Mouse (Mus musculus): ENCODE measurements around the gene Zcchc10.
"Not testable (repeated sequence)": the region's sequence is repeated elsewhere in the genome, so short reads cannot be mapped to it uniquely, and the experiment has no call there.

Zcchc10 gene

GRCm38 (mm10) chr11:53318041-53318440 lies 6.4 kb upstream of the Zcchc10 start:
- no peak for DNase-seq

DNA sequence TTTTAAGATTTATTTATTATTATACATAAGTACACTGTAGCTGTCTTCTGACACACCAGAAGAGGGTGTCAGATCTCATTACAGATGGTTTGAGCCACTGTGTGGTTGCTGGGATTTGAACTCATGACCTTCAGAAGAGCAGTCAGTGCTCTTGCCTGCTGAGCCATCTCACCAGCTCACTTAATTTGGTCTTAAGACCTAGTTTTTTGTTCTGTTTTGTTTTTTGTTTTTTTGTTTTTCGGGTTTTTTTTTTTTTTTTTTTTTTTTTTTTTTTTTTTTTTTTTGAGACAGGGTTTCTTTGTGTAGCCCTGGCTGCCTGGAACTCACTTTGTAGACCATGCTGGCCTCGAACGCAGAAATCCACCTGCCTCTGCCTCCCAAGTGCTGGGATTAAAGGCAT lies 5.9 kb upstream of the Zcchc10 start:
- DNase-seq, result not testable (repeated sequence)

GRCm38 (mm10) chr11:53319867-53320266 lies 4.6 kb upstream of the Zcchc10 start:
- not testable (repeated sequence) for DNase-seq

GRCm38 (mm10) chr11:53330325-53330724 lies 5.8 kb downstream of the Zcchc10 start:
- DNase-seq, result no peak

DNA sequence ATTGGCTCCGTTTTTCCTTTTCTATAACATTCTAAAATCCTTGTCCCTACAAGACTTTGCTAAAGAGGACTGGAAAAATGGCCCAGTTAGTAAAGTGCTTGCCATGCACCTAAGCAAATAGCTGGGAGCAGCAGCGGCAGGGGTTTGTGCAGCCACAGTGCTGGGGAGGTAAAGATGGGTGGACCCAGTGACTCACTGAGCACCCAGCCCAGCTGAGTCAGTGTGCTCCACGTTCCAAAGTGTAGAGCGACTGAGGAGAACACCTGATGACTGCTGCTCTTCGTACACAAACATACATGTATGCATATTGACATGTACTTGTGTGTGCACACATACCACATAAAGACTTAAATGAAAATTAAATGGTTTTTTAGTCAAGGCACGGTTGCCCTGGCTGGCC lies 6.6 kb downstream of the Zcchc10 start:
- no peak for DNase-seq

GRCm38 (mm10) chr11:53332076-53332680 lies 7.7 kb downstream of the Zcchc10 start:
- DNase-seq, result no peak

GRCm38 (mm10) chr11:53335505-53336181 lies 11.2 kb downstream of the Zcchc10 start:
- no peak for DNase-seq

GRCm38 (mm10) chr11:53336182-53336571 lies 11.7 kb downstream of the Zcchc10 start:
- no peak for DNase-seq

DNA sequence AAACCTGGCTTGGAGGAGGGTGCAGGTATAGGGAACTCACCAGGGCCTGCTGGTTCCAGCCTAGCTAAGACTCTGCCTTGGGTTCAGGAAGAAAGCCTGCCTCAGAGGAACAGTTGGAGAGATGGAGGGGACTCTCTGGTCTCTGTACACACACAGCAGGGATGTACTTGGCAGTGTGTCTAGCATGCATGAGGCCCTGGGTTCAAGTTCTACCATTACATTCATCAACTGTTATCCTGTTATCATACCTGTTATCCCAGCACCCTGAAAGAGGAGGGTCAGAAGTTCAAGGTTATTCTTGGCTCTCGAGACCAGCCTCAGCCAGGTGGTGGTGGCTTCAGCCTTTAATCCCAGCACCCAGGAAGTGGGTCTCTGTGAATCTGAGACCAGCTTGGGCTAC lies 12.4 kb downstream of the Zcchc10 start:
- no peak for DNase-seq

DNA sequence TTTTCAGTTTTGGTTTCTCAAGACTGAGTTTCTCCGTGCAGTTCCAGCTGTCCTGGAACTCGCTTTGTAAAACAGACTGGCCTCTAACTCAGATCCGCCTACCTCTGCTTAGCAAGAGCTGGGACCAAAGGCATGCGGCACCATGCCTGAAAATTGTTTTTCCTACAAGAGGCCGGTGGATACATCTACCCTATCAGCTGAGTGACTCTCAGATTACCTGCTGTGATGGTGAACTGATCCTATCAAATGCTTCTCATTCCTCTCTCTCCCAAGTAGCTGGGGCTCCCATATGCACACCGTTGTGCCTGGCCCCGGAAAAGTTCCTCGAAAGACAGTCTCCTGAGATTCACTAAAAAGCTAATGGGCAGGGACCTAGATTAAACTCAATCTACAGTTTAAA lies 13.2 kb downstream of the Zcchc10 start:
- DNase-seq, result no peak

DNA sequence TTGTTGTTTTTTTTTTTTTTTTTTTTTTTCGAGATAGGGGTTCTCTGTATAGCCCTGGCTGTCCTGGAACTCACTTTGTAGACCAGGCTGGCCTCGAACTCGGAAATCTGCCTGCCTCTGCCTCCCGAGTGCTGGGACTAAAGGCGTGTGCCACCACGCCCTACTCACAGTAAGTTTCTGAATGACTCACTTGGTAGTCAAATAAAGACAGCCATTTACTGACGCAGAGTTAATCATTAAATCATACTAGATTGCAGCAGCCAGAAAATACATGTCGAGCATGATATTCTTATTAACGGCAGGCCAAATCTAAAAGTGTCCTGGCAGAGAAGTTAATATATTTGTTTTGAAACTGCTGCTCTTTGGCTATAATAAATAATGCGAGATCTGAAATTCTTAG lies 16.5 kb downstream of the Zcchc10 start:
- not testable (repeated sequence) for DNase-seq

DNA sequence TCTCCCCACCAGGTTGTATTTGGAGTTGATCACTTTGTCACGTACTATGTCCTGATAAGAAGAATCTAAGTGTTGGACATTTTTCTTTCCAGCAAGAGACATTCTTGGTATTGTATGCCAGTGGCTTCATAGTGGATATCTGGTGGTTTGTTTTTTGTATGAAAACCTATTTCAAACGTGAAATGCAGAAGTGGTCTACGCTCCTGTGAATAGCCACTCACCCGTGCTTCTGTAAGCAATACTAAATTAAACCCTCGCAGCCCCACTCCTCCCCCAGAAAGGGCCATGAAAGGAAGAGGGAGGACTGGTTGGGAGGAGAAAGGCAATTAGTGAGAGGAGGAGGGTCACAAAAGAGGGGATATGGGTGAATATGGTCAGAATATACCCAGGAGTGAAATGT lies 18.2 kb downstream of the Zcchc10 start:
- DNase-seq, result no peak

GRCm38 (mm10) chr11:53345328-53345727 lies 20.8 kb downstream of the Zcchc10 start:
- no peak for DNase-seq

DNA sequence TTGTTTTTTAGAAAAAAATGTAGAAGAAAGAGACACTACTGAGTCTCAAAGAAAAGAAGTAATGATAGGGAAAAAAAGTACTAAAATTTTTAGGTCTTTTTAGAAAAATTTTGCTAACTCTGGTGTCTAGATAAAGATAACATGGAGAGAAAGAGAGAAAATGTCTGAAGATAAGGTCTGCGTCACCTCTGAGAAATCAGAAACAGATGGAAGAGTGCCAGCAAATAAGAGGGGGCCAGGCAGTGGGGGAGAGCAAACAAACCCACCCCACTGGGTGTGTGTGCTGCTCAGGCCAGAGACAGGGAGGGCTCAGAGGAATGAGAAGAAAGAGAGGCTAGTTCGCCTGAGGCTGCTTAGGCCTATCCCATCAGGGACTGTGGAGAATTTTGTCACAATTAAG lies 21.3 kb downstream of the Zcchc10 start:
- DNase-seq, result no peak

DNA sequence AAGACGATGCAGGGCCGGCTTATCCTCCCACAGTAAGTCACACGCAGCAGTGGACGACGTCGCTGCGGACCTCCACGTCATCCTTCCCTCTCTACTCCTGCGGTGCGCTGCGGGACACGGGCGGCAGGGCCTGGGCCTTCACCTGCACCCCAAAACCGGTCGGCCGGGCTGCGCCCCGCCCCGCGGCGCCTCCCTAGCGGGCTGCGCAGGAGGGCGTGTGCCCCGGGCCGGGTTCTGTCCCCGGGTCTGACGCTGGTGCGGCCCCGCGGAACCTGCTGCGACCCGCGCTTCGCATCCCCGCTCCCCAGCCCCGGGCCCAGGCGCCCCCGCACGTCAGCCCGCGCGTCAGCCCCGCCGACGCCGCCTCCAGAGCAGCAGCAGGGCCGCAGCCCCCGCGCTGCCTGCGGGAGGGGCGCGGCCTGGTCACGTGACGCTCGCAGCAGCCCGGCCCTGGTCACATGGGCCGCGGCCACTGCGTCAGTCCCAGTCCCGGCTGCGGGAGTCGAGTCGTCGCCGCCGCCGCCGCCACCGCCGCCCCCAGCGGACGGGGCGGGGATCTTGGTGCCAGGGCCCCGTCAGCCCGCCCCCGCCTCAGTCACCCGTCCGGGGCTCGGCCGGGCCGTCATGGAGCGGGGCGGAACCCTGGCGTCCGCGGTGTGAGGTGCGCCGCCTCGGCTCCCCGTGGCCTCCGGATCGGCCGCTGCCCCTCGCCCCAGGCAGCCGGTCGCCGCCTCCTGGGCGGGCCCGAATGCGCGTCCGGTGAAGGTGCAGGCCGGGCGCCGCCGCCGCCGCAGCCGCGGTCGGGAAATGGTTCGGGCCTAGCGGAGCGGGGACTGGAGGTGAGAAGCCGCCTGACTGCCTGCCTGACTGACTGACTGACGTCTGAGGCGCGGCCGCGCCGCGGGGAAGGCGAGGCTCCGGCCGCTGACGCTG lies 26.1 kb downstream of the Zcchc10 start, which contains the start of gene Aff4:
Aff4 (plus strand) TSS at position 543 of the 933 bp plus-strand sequence.
- peak; percentile 92 for DNase-seq

DNA sequence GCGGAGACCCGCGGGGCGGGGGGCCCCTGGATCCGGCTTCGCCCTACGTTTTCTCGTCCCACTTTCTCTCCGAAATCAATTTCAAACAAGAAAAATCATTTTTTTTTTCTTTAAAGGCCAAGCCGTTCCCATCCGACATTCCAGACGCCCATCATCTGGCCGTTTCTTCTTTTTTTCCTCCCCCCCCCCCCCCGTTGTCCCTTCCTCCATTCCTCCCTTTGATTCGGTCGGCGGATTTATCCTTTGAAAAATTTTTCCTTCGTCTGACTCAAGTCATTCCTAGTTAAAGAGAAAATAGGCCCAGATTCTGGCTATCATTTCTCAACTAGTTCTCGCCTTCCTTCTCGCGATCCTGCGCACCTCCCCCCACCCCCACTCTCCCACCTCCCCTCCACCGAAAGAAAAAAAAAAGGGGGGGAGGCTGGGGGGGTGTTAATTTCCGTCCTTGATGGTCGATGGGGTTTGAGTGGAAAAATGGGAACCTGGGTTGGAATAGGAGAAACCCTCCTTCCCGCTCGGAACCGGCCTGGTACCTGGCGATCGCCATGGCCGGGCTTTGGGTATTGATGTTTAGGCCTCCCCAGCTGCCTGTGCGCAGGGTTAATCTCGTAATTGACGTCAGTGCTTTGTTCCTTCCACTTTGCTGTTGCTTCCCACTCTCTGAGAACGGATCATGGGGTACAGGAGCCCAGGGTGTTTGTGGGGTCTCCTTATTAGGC lies 26.9 kb downstream of the Zcchc10 start:
- peak; percentile 45 for DNase-seq

- DNase-seq, result no peak
Observed at GRCm38 (mm10) chr11:53351943-53352590, 27.6 kb downstream of the Zcchc10 start.

- no peak for DNase-seq
Observed at GRCm38 (mm10) chr11:53358504-53359155, 34.2 kb downstream of the Zcchc10 start.

DNA sequence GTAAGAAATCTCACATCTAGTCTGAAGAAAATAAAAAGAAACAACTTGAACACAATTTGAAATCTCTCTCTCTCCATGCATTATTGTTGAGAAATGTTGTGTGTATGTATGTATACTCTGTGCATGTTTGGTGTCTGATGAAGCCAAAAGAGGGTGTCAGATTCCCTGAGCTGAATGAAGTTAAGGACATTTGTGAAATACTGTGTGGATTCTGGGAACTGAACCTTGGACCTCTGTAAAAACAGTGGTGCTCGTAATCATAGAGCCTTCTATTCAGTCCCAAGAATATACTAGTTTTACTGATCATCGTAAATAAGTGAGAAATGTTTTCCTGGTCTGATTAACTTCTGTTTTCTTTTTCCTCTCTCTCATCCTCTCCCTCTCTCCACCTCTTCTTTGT lies 42.6 kb downstream of the Zcchc10 start:
- no peak for DNase-seq

GRCm38 (mm10) chr11:53378918-53379317 lies 54.4 kb downstream of the Zcchc10 start:
- no peak for DNase-seq
